Mouse (Mus musculus): ENCODE measurements around the gene Pfpl.

The Pfpl gene

DNA sequence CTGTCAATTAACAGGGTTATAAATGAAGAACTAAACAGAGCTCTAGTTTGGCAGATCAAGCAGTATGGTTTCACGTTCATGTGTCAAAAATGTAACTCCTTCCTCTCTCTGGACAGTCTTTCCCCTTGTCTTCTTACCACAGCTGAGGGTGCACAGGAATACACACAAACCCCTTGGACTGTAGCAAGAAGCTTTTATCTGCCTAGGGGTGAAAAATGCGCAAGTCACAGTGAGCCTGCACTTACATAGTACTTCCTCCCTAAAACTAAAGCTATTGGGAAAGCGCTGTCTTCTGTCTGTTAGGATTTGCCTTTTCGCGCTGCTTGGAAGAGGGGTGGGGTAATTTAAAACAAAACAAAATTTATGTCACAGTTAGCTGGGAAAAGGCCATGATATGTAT, 36.4 kb downstream of the Pfpl start:
- DNase-seq (ENCODE audit: low read depth, low spot score), result peak; percentile 15

DNA sequence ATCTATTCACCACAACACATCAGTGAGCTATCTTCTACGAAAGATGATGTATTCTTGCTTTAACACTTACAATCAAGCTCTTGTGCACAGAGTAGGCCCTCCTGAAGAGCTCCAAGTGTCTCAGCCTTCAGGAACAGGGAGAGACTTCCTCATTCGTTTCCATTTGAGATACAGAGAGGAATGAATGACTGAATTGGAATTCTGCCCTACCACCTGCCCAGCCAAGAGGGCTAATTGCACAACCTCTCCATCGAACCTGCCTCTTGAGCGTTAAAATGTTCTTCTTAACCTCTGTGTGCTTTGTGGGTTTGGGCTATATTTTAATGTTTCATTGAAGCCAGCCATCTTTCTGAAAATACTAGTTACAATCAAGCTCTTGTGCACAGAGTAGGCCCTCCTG, 37.0 kb downstream of the Pfpl start:
- DNase-seq (ENCODE audit: low read depth, low spot score), result no peak

DNA sequence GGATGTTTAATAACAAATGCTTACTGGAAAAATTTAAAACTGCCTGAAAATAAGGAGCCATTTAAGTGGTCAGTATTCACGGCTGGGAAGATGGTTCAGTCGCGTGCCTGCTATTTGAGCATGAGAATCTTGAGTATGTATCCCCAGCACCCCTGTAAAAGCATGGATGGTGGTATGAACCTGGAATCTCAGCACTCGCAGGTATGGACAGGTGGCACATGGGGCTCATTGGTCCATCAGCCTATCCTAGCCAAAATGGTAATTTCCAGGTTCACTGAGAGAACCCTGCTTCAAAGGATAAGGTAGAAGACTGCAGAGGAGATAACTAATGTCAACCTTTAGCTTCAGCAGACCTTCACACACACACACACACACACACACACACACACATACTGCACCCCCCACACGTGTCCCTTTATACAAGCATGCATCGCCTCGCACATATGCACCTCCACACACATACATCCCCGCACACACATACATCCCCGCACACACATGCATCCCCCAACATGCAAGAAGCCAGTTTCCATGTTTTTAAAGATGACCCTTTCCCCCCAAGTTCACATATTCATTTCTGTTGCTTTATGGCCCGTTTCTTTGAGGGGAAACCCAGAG, 37.9 kb downstream of the Pfpl start:
- no peak for DNase-seq (ENCODE audit: low read depth, low spot score)

DNA sequence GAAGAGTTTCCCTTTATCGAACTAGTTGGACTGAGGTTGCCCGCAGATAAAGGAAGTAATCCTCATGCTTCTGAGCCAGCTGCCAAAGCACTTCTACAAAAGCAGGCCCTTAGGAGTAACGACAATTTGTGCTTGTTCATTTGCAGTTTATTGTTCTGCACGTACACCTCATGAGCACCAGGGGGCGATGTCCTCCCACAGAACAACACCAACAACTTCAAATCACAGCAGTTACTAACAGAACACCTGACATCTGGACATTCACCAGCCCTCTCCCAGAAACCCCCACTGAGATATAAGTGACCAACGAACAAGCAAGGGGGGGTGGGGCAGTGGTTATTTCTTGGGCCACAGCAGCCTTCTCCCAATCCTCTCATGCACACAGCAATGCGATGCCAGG, 38.5 kb downstream of the Pfpl start:
- DNase-seq (ENCODE audit: low read depth, low spot score), result peak; percentile 80

DNA sequence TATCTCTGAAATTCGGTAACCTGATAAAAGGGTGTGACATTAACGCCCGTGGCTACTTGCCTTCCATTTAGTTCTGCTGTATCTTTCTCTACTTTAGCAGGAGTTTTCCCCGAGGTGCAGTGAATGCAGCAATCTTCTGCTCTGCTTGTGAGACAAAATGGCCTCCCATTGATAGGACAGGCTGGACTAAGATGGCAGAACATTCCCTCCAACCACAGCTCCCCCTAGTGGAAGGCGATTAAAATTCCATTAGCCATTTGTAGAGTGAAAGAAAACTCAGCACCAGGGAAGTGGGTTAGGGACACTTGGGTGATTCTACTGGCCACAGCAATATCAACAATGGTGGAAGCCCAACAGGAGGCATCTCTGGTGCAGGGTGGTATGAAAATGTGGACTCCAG, 39.7 kb downstream of the Pfpl start:
- DNase-seq (ENCODE audit: low read depth, low spot score), result peak; percentile 87

DNA sequence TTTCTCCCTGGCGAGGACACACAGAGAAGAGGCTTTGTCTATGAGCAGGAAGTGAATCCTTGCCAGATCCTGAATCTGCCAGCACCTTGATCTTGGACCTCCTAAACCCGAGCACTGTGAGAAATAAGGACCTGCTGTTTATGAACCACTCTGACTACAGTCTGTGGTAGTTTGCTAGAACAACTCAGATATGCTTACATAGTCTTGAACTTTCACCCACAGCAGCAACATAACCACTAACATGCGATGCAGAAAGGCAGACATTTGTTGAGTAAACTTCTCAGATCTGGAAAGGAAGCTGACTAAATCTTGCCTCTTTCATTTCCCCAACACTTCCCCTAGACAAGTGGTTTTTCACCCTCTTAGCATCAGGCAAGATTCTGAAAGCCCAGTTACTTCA, 44.2 kb downstream of the Pfpl start:
- no peak for DNase-seq (ENCODE audit: low read depth, low spot score)

DNA sequence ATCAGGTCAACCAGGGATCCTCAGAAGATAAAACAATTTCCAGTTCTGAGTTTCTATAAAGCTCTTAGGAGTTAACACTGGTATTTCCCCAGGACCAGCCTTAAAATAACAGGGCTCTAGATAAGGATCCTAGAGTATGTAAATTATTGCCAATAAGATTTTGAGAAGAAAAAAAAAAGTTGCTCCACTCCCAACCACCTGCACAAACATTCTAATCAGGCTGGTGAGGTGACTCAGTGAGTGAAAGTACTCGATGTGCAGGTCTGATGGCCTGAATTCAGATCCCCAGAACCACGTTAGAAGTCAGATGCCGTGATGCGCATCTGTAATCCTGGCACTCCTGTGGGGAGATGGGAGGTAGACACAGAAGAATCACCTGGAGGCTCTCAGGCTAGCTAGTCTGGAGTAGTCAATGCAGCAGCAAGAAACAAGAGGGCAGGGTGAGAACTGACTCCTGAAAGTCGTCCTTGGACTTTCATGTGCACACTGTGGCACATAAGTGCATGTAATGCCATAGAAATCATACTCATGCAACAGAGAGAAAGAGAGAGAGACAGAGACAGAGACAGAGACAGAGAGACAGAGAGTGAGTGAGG, 44.8 kb downstream of the Pfpl start:
- DNase-seq (ENCODE audit: low read depth, low spot score), result no peak

DNA sequence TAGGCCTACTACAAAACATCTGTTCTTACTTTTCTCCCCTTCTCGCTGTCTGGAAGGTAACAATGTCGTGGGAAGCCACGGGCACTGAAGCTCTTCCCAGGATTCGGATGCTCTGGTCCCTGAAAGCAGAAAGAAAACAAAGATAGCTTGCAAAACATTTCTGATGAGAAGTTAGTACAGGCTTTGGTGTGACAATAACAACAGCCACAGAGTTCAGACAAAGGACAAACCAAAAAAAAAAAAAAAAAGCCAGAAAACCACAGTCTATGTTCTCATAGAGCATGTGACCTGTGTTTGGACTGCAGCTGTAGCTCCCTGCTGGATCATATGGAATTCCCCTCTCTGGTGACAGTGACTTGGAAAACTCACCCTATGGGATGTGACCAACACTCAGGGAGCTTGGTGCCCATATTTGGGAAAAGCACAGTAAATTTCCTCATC, 45.5 kb downstream of the Pfpl start:
- no peak for DNase-seq (ENCODE audit: low read depth, low spot score)

DNA sequence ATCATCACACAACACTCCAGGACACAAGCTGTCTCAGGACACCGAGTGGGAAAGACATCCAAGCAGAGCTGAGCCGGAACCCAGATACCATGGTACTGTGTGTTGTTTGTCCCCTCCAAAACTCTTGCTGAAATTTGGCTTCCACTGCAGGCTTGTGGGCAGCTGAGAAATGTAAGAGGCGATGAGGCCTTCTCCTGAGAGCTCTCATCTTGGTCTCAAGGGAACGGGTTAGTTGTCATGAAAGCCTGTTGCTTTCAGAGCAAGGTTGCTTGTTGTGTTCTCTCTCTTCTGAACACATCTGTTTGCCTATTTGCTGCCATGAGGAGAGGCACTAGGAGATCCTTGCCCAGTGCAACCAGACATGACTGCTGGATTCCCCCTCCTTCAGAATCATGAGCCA, 46.2 kb downstream of the Pfpl start:
- DNase-seq (ENCODE audit: low read depth, low spot score), result no peak

DNA sequence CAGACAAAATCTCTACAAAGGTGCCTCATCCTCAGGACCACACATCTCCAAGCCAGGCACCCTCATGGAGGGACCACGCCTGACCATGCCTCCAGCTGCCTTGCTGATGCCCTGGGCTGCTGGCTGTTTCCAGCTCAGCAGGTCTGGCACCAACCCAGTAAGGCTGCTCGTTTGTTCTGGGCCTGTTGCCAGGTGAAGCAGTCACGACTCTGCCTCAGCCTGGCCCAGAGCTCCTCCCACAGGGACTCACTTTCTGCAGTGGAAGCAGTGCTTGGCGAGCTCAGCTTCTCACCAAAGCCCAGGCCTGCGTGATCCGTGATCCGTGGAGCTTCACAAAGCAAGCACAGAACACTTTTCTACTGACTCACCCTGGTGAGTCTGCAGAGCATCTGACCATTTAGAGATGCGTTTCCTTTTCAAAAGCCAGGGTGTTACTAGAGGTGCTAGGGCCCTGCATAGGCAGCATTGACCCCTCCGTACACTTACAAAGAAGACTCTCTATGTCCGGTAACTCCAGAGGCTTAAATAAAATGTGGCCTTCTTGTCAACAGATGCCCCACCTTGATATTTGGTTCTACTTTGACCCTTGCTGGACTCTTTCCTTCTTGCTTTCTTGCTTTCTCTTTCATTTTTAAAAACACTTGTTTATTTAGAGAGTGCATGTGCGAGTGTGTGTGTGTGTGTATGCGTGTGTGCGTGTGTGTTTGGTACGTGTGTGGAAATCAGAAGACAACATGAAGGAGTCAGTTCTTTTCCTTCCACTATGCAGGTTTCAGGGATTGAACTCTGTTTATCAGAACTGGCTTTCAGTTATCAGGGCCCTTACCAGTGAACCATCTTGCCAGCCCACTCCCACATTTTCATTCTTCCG, 47.9 kb downstream of the Pfpl start:
- DNase-seq (ENCODE audit: low read depth, low spot score), result no peak

DNA sequence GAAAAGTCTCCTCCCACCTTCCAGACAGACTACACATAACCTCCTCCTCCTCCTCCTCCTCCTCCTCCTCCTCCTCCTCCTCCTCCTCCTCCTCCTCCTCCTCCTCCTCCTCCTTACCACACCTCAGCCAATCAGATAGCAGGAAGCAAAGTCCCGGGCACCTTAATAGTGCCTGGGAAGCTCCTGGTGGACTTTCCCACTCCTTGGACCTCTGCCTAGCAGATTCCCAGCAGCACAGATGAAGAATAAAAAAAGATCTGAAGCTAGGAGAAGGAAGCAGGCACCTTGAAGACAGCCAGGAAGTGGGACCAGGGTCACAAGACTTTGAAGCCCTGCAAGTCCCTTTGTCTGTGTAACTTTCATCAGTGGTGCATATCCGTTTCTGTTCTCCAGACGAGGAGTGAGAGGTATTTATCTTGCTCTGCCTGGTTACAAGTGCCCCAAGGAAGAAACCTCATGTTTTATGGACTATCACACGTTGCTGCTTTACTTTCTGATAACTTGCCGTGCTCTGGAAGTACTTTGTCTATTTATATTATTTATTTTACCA, 49.1 kb downstream of the Pfpl start:
- DNase-seq (ENCODE audit: low read depth, low spot score), result no peak

DNA sequence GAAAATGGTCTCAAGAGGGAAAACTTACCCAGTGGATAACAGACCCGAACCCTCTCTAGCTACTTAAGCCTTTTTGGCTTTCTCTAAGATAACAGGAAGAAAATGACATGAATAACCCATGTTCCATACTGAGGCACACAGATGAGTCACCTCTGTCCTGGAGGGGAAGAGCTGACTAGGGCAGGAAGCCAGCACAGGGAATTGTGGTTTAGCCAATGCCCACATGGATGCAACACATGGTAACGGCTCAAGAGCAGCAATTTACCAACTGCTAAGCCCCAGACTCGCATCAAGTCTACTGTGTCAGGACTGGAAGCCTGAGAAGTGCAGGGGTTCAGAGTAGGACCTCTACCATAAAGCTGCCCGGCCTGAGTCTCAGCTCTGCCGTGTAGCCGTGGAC, 50.7 kb downstream of the Pfpl start:
- DNase-seq (ENCODE audit: low read depth, low spot score), result no peak
